Comparison of ENCODE assay signal across 8 mouse cellular contexts in the genomic region with DNA sequence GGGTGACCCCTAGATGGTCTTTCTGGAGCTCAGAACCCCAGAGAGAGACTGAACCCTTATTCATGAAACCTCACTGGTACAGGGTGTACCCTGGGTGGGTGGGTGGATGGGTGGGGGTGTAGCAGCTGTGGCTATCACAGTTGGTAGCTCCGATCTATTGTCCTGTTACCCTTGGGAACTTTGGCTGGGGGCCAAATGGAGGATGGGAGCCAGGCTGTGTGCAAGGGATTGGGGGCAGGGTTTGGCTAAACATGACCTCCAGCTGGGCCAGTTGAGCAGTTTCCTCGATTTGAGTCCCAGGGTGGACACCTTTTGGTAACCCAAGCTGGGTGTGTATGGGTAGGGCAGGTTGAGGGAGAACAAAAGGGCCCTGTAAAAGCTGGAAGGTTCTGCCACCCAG. TPM values are rescaled to one million over a fixed set of nuclear protein-coding genes. Genes with fewer than 3 reads are reported as not detected.
A peak's percentile ranks its signal among the peaks of the same experiment; 100 is the strongest.
DNase-seq lines count a peak whose midpoint lies in the region; ATAC-seq lines count a peak whose summit lies in the region.

No protein-coding gene starts in this region.

- H3K9me3 ChIP-seq in lung, embryonic 15.5 days, result no peaks in the 10 kb centered on the region
- no peaks in the 10 kb centered on the region for H3K9me3 ChIP-seq in heart, embryonic 16.5 days (replicated peaks; ENCODE audit: control insufficient read depth, low read length)
- H3K9me3 ChIP-seq in neural tube, embryonic 13.5 days, result no peaks in the 10 kb centered on the region

- H3K4me1 ChIP-seq in lung, embryonic 15.5 days, result peaks cover 50% of the 10 kb centered on the region
- peaks cover 43% of the 10 kb centered on the region for H3K4me1 ChIP-seq in heart, embryonic 16.5 days (ENCODE audit: control insufficient read depth, insufficient read depth, low read length)
- peaks cover 75% of the 10 kb centered on the region for H3K4me1 ChIP-seq in neural tube, embryonic 13.5 days (replicated peaks)

- no peak overlapping the region for H3K9ac ChIP-seq in lung, embryonic 15.5 days
- no peak overlapping the region for H3K9ac ChIP-seq in heart, embryonic 16.5 days (ENCODE audit: low read length)
- peak overlapping the region; percentile 69 for H3K9ac ChIP-seq in neural tube, embryonic 13.5 days

- H3K27ac ChIP-seq in lung, embryonic 15.5 days, result no peak overlapping the region
- no peak overlapping the region for H3K27ac ChIP-seq in heart, embryonic 16.5 days (ENCODE audit: low read length)
- H3K27ac ChIP-seq in neural tube, embryonic 13.5 days (replicated peaks), result peak overlapping the region; percentile 83

- ATAC-seq in lung, embryonic 15.5 days (ENCODE audit: borderline replicate concordance, extremely low read depth, low FRiP score, low TSS enrichment), result no peak
- ATAC-seq in heart, embryonic 16.5 days (replicated peaks; ENCODE audit: extremely low read depth, insufficient read depth, low FRiP score), result no peak
- no peak for ATAC-seq in neural tube, embryonic 13.5 days (ENCODE audit: low read depth)

- WGBS in lung, embryonic 15.5 days, result 25% methylated on average over 2 of the region's 2 CpGs
- WGBS in heart, embryonic 16.5 days, result 36% methylated on average over 2 of the region's 2 CpGs
- 26% methylated on average over 2 of the region's 2 CpGs for WGBS in neural tube, embryonic 13.5 days

- 0 out of 2 replicates have a peak overlapping the region, but pooled peaks have one; percentile 12 for H3K4me2 ChIP-seq in lung, embryonic 15.5 days
- 0 out of 2 replicates have a peak overlapping the region, but pooled peaks have one; percentile 13 for H3K4me2 ChIP-seq in heart, embryonic 16.5 days (ENCODE audit: low read depth, low read length)
- H3K4me2 ChIP-seq in neural tube, embryonic 13.5 days, result peak overlapping the region; percentile 94

- H3K27me3 ChIP-seq in lung, embryonic 15.5 days, result peaks cover 13% of the 10 kb centered on the region
- peaks cover 8% of the 10 kb centered on the region for H3K27me3 ChIP-seq in heart, embryonic 16.5 days (ENCODE audit: control insufficient read depth, insufficient read depth, low read length)
- peaks cover 13% of the 10 kb centered on the region for H3K27me3 ChIP-seq in neural tube, embryonic 13.5 days

- DNase-seq in lung, postnatal 25 days (ENCODE audit: low spot score), result no peak
- peak; percentile 88 for DNase-seq in cerebellum, adult 9-11 months
- peak; percentile 83 to 85 for DNase-seq in kidney, postnatal 36 days
- no peak for DNase-seq in gastrocnemius, adult 8-10 months (ENCODE audit: low spot score in 2 of 2)
- DNase-seq in spleen, postnatal 14 days (ENCODE audit: low spot score in 2 of 2), result no peak

- H3K4me3 ChIP-seq in lung, embryonic 15.5 days, result no peak overlapping the region
- H3K4me3 ChIP-seq in heart, embryonic 16.5 days (ENCODE audit: low read length), result no peak overlapping the region
- H3K4me3 ChIP-seq in neural tube, embryonic 13.5 days, result peak overlapping the region; percentile 81

- H3K36me3 ChIP-seq in lung, embryonic 15.5 days, result peaks cover 16% of the 10 kb centered on the region
- H3K36me3 ChIP-seq in heart, embryonic 16.5 days (ENCODE audit: control insufficient read depth, insufficient read depth), result peaks cover 11% of the 10 kb centered on the region; the same call in 1 of the 2 replicates
- peaks cover 34% of the 10 kb centered on the region for H3K36me3 ChIP-seq in neural tube, embryonic 13.5 days

RNA-seq across cellular contexts. Expression of gene Tprn, which starts 4.3 kb away (rescaled TPM):
- polyA plus RNA-seq in lung, embryonic 15.5 days (2015; fragmentation: Nextera tagmentation; extraction: Ambion mirVana), result 6.7 and 8.7 TPM in 2 replicates
- 4.3 and 5.9 TPM in 2 replicates for polyA plus RNA-seq in heart, embryonic 16.5 days (2015; fragmentation: Nextera tagmentation; extraction: Ambion mirVana)
- 13.3 and 14.6 TPM in 2 replicates for polyA plus RNA-seq in neural tube, embryonic 13.5 days (2015; fragmentation: Nextera tagmentation; extraction: Ambion mirVana)
- total RNA-seq in gastrocnemius, adult 8-10 months (2022), result 1 to 10 TPM; 2.0 to 5.3 (median 2.6) TPM

RNA-seq across cellular contexts. Expression of gene Ssna1, which starts 5.5 kb away (rescaled TPM):
- polyA plus RNA-seq in lung, embryonic 15.5 days (2015; fragmentation: Nextera tagmentation; extraction: Ambion mirVana), result 229 and 239 TPM in 2 replicates
- 154 and 157 TPM in 2 replicates for polyA plus RNA-seq in heart, embryonic 16.5 days (2015; fragmentation: Nextera tagmentation; extraction: Ambion mirVana)
- polyA plus RNA-seq in neural tube, embryonic 13.5 days (2015; fragmentation: Nextera tagmentation; extraction: Ambion mirVana), result 187 and 206 TPM in 2 replicates
- 10 to 100 TPM; 29.0 to 36.4 (median 31.2) TPM for total RNA-seq in gastrocnemius, adult 8-10 months (2022)

RNA-seq across cellular contexts. Expression of gene Anapc2, which starts 5.6 kb away (rescaled TPM):
- 132 and 136 TPM in 2 replicates for polyA plus RNA-seq in lung, embryonic 15.5 days (2015; fragmentation: Nextera tagmentation; extraction: Ambion mirVana)
- polyA plus RNA-seq in heart, embryonic 16.5 days (2015; fragmentation: Nextera tagmentation; extraction: Ambion mirVana), result 80.5 and 86.6 TPM in 2 replicates
- 128 and 131 TPM in 2 replicates for polyA plus RNA-seq in neural tube, embryonic 13.5 days (2015; fragmentation: Nextera tagmentation; extraction: Ambion mirVana)
- total RNA-seq in gastrocnemius, adult 8-10 months (2022), result 10 to 100 TPM; 30.4 to 33.4 (median 31.3) TPM

RNA-seq across cellular contexts. Expression of gene Tmem203, which starts 11.5 kb away (rescaled TPM):
- 24.4 and 24.5 TPM in 2 replicates for polyA plus RNA-seq in lung, embryonic 15.5 days (2015; fragmentation: Nextera tagmentation; extraction: Ambion mirVana)
- polyA plus RNA-seq in heart, embryonic 16.5 days (2015; fragmentation: Nextera tagmentation; extraction: Ambion mirVana), result 15.1 and 16.4 TPM in 2 replicates
- polyA plus RNA-seq in neural tube, embryonic 13.5 days (2015; fragmentation: Nextera tagmentation; extraction: Ambion mirVana), result 18.8 and 21.5 TPM in 2 replicates
- 10 to 100 TPM; 11.7 to 14.1 (median 13.1) TPM for total RNA-seq in gastrocnemius, adult 8-10 months (2022)

RNA-seq across cellular contexts. Expression of gene AL732309.1, which starts 20.1 kb away (rescaled TPM):
- polyA plus RNA-seq in lung, embryonic 15.5 days (2015; fragmentation: Nextera tagmentation; extraction: Ambion mirVana), result 3.5 and 5.0 TPM in 2 replicates
- polyA plus RNA-seq in heart, embryonic 16.5 days (2015; fragmentation: Nextera tagmentation; extraction: Ambion mirVana), result 2.2 and 3.1 TPM in 2 replicates
- polyA plus RNA-seq in neural tube, embryonic 13.5 days (2015; fragmentation: Nextera tagmentation; extraction: Ambion mirVana), result 5.3 and 5.4 TPM in 2 replicates
- total RNA-seq in gastrocnemius, adult 8-10 months (2022), result 1 to 10 TPM in 2 of 4 experiments, under 1 TPM in 2; 0.54 to 1.8 (median 1.2) TPM

Comparison
In these comparisons a context has a peak if more than half of its experiments do, and no peak if none do; other contexts are left out.
1. H3K4me2 ChIP-seq: peak in every context shown above with its lines; median percentile 94 in neural tube, embryonic 13.5 days; 13 in heart, embryonic 16.5 days; 12 in lung, embryonic 15.5 days.
2. DNase-seq: peak in cerebellum, adult 9-11 months (single experiment) and kidney, postnatal 36 days (2 of 2); none in lung, postnatal 25 days (single experiment), gastrocnemius, adult 8-10 months (0 of 2) and spleen, postnatal 14 days (0 of 2).